Mouse (Mus musculus): ENCODE measurements at regions not wholly inside any gene's neighbourhood (a gene's known extent, or its start where the extent isn't known, plus 50 kb on each side); places are given as distances from the start of the nearest gene placed in this dataset.

DNA sequence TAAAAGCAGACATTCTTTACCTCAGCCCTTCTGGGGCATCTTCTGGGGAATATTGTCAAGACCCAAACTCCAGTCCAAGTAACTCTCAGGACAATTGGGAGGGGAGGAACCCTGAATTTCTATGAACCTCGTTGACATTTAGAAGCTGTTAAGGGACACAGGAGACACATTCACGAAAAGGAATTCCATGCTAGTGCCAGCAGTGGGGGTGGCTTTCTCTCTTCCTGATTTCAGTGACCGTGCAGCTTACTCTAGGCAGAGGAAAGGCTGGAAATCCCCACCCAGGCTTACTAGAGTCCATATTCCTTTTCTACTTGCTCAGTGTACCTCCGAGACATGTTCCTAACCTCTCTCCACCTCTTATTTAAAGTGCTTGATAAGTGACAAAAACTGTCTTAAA lies 239.9 kb upstream of the Tgfbr2 start:
- no peak for TF ChIP-seq CTCF (IDR thresholded peaks at IDR 0.05; ENCODE audit: control insufficient read depth, insufficient read depth, low read length)
- TF ChIP-seq POLR2A (IDR thresholded peaks at IDR 0.05; ENCODE audit: borderline replicate concordance, control insufficient read depth, low read depth, low read length), result no peak
- 56% methylated on average over 4 of the region's 4 CpGs for WGBS
- no peaks in the 10 kb centered on the region for H3K4me1 ChIP-seq (ENCODE audit: control insufficient read depth, insufficient read depth, low read length)
- H3K27ac ChIP-seq (ENCODE audit: control insufficient read depth, insufficient read depth, low read depth, low read length, poor library complexity), result no peak overlapping the region
- H3K4me3 ChIP-seq (replicated peaks; ENCODE audit: control insufficient read depth, low read depth, low read length), result no peak overlapping the region

DNA sequence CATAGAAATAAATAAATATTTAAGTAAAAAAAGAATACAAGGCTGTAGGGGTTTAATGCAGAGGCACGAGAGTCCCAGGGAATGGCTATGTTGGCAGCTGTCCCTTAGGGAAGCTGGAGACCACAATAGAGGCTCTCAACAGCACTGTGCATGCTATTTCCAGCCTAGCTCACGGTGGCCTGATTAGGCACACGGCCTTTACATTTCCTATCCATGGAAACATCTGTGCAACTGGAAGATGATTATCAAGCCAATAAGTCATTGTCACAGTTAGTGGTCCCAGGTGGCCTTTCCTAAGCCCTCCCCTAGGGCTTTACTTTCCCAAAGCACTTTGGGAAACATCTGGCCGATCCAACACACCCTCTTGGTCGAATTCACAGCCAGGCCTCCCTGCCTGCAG lies 235.9 kb upstream of the Tgfbr2 start:
- TF ChIP-seq CTCF (IDR thresholded peaks at IDR 0.05; ENCODE audit: control insufficient read depth, insufficient read depth, low read length) (no peak), POLR2A (IDR thresholded peaks at IDR 0.05; ENCODE audit: borderline replicate concordance, control insufficient read depth, low read depth, low read length) (no peak)
- Histone ChIP-seq H3K4me3 (replicated peaks; ENCODE audit: control insufficient read depth, low read depth, low read length) (no peak overlapping the region), H3K27ac (ENCODE audit: control insufficient read depth, insufficient read depth, low read depth, low read length, poor library complexity) (no peak overlapping the region), H3K4me1 (ENCODE audit: control insufficient read depth, insufficient read depth, low read length) (no peaks in the 10 kb centered on the region)
- WGBS, result 27% methylated on average over 5 of the region's 5 CpGs

DNA sequence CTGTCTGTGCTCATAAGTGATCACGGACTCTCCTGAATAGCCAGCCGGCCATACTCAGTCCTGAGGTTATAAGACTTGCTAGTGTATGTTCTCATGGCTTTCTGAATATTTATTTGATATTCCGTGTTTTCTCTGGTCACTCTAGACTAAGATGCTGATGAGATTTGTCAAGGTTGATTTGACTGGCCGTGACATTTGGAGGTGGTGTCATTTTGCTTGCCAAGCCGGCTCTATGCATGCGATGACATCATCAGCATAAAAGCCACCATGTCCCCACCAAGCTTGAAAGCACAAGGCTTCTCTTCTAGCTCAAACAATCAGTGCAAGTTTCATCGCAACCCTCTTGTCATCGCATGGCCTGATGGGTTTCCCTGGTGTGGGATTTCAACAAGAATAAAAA lies 235.3 kb upstream of the Tgfbr2 start:
- Histone ChIP-seq H3K4me3 (replicated peaks; ENCODE audit: control insufficient read depth, low read depth, low read length) (no peak overlapping the region), H3K4me1 (ENCODE audit: control insufficient read depth, insufficient read depth, low read length) (no peaks in the 10 kb centered on the region), H3K27ac (ENCODE audit: control insufficient read depth, insufficient read depth, low read depth, low read length, poor library complexity) (no peak overlapping the region)
- TF ChIP-seq POLR2A (IDR thresholded peaks at IDR 0.05; ENCODE audit: borderline replicate concordance, control insufficient read depth, low read depth, low read length) (no peak), CTCF (IDR thresholded peaks at IDR 0.05; ENCODE audit: control insufficient read depth, insufficient read depth, low read length) (no peak)
- WGBS, result 87% methylated on average over 8 of the region's 8 CpGs

DNA sequence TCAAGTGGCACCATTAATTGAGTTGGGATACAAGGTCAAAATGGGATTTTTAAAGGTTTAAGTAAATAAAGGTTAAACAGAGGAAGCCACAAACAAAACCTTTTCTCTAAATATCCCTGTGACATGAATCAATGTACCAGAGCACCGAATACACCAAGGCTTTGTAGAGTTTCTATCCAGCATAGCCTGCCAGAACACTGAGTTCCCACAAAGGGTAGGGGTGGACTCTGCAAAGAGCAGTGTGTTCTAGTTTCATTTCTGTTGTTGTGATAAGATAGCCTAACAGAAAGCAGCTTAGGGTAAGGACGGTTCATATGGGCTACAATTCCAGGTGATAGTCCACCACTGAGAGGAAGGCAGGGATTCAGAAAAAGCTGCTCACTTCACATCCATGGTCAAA lies 233.0 kb upstream of the Tgfbr2 start:
- 81% methylated on average over 2 of the region's 2 CpGs for WGBS
- Histone ChIP-seq H3K4me3 (replicated peaks; ENCODE audit: control insufficient read depth, low read depth, low read length) (no peak overlapping the region), H3K4me1 (ENCODE audit: control insufficient read depth, insufficient read depth, low read length) (no peaks in the 10 kb centered on the region), H3K27ac (ENCODE audit: control insufficient read depth, insufficient read depth, low read depth, low read length, poor library complexity) (no peak overlapping the region)
- TF ChIP-seq CTCF (IDR thresholded peaks at IDR 0.05; ENCODE audit: control insufficient read depth, insufficient read depth, low read length), result no peak
- no peak for TF ChIP-seq POLR2A (IDR thresholded peaks at IDR 0.05; ENCODE audit: borderline replicate concordance, control insufficient read depth, low read depth, low read length)

DNA sequence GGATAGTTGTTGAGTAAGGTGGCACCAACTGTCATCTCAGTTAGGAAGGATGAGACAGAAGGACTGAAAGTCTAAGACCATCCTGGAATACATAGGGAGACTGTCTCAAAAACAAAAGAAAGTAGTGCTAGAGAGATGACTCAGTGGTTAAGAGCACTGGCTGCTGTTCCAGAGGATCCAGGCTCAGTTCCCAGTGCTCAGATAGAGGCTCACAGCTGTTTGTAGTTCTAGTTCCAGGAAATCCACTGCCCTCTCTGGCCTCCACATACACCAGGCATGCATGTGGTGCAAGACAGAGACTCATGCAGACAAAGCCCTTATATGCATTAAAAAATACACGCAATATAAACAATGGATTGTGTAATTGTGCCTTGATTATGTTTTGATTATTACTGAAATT lies 229.9 kb upstream of the Tgfbr2 start:
- H3K27ac ChIP-seq (ENCODE audit: control insufficient read depth, insufficient read depth, low read depth, low read length, poor library complexity), result no peak overlapping the region
- 78% methylated on average over 1 of the region's 1 CpGs for WGBS
- TF ChIP-seq CTCF (IDR thresholded peaks at IDR 0.05; ENCODE audit: control insufficient read depth, insufficient read depth, low read length) (no peak), POLR2A (IDR thresholded peaks at IDR 0.05; ENCODE audit: borderline replicate concordance, control insufficient read depth, low read depth, low read length) (no peak)
- no peak overlapping the region for H3K4me3 ChIP-seq (replicated peaks; ENCODE audit: control insufficient read depth, low read depth, low read length)
- H3K4me1 ChIP-seq (ENCODE audit: control insufficient read depth, insufficient read depth, low read length), result no peaks in the 10 kb centered on the region

DNA sequence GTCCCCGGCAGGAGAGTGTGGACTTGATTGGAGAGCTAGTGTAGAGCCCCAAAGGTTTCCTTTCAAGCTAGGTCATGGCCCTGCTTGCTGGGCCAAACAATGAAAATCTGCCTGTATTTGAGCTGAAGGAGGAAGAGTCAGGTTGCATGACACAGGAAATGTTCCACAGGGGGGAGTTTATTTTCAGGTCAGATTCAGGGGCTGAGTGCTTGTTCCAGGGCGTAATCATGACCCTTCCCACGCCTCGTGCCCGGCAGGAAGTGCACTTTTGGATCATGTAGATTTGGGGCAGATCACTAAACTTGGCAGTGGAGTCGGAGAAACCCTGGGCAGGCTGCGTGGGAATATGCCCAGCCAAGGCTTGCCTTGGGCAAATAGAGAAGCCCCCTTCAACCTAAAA lies 226.7 kb upstream of the Tgfbr2 start:
- 76% methylated on average over 7 of the region's 7 CpGs for WGBS
- TF ChIP-seq POLR2A (IDR thresholded peaks at IDR 0.05; ENCODE audit: borderline replicate concordance, control insufficient read depth, low read depth, low read length), result no peak
- no peak for TF ChIP-seq CTCF (IDR thresholded peaks at IDR 0.05; ENCODE audit: control insufficient read depth, insufficient read depth, low read length)
- no peak overlapping the region for H3K27ac ChIP-seq (ENCODE audit: control insufficient read depth, insufficient read depth, low read depth, low read length, poor library complexity)
- H3K4me3 ChIP-seq (replicated peaks; ENCODE audit: control insufficient read depth, low read depth, low read length), result no peak overlapping the region
- no peaks in the 10 kb centered on the region for H3K4me1 ChIP-seq (ENCODE audit: control insufficient read depth, insufficient read depth, low read length)

DNA sequence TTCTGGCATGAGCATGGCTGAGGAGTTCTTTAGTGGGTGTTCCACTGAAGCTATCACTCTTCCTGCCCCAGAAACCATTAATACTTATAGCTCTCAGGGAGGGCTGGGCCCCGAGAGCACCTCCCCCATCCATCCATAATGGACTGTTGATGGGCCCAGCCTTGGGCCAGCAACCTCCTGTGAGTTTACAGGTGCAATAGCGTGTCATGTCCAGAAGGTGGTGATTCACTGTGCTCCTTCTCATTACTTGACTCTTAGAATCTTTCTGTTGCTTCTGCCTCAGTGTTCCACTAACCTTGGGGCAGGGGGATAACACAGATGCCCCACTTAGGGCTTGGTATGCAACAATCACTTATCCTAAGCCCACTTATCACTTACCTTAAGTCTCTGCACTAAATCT lies 225.1 kb upstream of the Tgfbr2 start:
- TF ChIP-seq POLR2A (IDR thresholded peaks at IDR 0.05; ENCODE audit: borderline replicate concordance, control insufficient read depth, low read depth, low read length) (no peak), CTCF (IDR thresholded peaks at IDR 0.05; ENCODE audit: control insufficient read depth, insufficient read depth, low read length) (no peak)
- H3K4me1 ChIP-seq (ENCODE audit: control insufficient read depth, insufficient read depth, low read length), result no peaks in the 10 kb centered on the region
- H3K4me3 ChIP-seq (replicated peaks; ENCODE audit: control insufficient read depth, low read depth, low read length), result no peak overlapping the region
- H3K27ac ChIP-seq (ENCODE audit: control insufficient read depth, insufficient read depth, low read depth, low read length, poor library complexity), result no peak overlapping the region
- WGBS, result 60% methylated on average over 2 of the region's 2 CpGs

DNA sequence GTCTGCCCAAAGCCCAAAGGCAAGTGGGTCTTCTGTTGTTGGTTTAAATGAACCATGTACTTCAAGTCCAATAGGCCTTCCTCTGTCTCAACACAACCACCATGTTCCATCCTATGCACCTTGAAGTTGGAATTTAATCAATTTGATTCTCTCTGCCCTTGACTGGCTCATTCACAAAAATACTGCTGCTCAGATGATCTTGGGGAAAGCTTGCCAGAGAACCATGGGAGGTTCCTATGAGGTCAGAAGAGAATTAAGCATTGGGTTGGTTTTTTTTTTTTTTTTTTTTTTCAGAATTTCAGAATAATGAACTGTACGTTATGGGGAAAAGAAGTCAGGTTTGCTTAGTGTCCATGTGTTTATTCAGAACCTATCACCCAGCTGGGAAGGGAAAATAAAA lies 224.1 kb upstream of the Tgfbr2 start:
- no peak overlapping the region for H3K27ac ChIP-seq (ENCODE audit: control insufficient read depth, insufficient read depth, low read depth, low read length, poor library complexity)
- H3K4me1 ChIP-seq (ENCODE audit: control insufficient read depth, insufficient read depth, low read length), result no peaks in the 10 kb centered on the region
- TF ChIP-seq POLR2A (IDR thresholded peaks at IDR 0.05; ENCODE audit: borderline replicate concordance, control insufficient read depth, low read depth, low read length) (no peak), CTCF (IDR thresholded peaks at IDR 0.05; ENCODE audit: control insufficient read depth, insufficient read depth, low read length) (no peak)
- WGBS, result 100% methylated on average over 1 of the region's 1 CpGs
- no peak overlapping the region for H3K4me3 ChIP-seq (replicated peaks; ENCODE audit: control insufficient read depth, low read depth, low read length)

DNA sequence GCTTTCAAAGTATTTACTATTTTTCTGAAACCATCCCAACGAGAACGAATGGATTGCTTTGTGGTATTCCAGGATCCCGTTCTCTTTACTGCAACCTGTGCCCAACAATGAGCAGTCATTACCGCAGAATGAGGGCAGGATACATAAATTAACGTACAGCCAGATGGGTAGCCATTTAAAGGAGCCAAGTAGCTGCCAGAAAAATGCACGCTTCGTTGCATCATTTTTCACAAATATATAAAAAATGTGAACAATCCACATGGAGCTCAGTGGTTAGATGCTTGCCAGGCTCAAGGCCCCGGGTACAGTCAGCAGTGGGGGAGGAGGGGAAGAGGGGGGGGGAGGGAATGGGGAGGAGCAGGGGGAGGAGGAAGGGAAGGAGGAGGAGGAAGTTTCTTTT lies 217.1 kb upstream of the Tgfbr2 start:
- Histone ChIP-seq H3K4me3 (replicated peaks; ENCODE audit: control insufficient read depth, low read depth, low read length) (no peak overlapping the region), H3K27ac (ENCODE audit: control insufficient read depth, insufficient read depth, low read depth, low read length, poor library complexity) (no peak overlapping the region), H3K4me1 (ENCODE audit: control insufficient read depth, insufficient read depth, low read length) (peaks cover 2% of the 10 kb centered on the region)
- no peak for TF ChIP-seq POLR2A (IDR thresholded peaks at IDR 0.05; ENCODE audit: borderline replicate concordance, control insufficient read depth, low read depth, low read length)
- 77% methylated on average over 8 of the region's 8 CpGs for WGBS
